Mouse (Mus musculus) erythroblast, adult 5-6 weeks (primary cell): ENCODE data around the gene Cd274. TPM values are rescaled to one million over a fixed set of nuclear protein-coding genes. Genes with fewer than 3 reads are reported as not detected.
"Not testable (repeated sequence)": the region's sequence is repeated elsewhere in the genome, so short reads cannot be mapped to it uniquely, and the experiment has no call there.

Experiments
- ATAC-seq: replicated peaks from 2 replicates; pipeline ENCODE4 v1.8.0; 2016; ENCODE audit warnings: moderate number of reproducible peaks, mild to moderate bottlenecking, moderate TSS enrichment, inconsistent platforms; ENCODE audit not compliant: poor library complexity, low FRiP score, severe bottlenecking
- total RNA-seq, 2 experiments: library from RNA; stranded (forward) in 1 of 2; stranded (reverse) in 1 of 2; fragments of 150-400 nt in 1 of 2; fragments of 200-764, 138-1000 nt in 1 of 2; gene quantifications; 2 replicates each; pipeline versions ENCODE4 v1.2.3 to v1.2.4; 2015 to 2017; ENCODE audit warnings: low replicate concordance in 2 of 2

Gene Cd274
- total RNA-seq, 2 experiments from 2014 or later: 0.58 to 4.6 TPM

DNA sequence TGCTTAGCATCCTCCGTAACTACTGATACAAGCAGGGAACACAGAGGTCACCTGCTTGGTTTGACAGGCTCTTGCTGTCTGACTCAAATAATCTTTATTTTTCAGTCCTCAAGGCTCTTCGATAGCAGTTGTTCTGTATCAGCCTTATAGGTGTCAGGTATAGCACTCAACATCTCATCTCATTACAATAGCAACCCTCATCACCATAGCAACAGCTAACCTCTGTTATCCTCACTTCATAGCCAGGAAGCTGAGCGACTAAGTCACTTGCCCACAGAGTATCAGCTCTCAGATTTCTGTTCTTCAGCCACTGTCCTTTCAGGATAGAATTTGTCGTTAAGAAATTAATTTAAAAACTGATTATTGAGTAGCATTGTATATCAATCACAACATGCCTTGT is 18.6 kb downstream of the Cd274 start:
- no peak for ATAC-seq

DNA sequence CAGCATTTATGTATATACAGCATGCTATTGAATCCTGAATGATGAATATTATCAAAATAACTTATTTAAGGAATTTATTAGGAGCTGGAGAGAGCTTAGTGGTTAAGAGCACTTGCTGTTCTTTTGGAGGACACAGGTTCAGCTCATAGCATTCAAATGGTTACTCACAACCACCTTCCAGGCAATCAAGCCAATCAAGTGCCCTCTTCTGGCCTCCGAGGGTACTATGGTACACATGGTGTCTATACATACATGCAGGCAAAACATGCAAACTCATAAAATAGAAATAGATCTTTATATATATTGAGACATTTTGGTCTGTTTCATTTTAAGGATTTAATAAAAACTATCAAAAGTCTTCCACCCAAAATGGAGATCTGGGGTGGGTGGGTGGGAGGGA is 21.6 kb downstream of the Cd274 start:
- ATAC-seq: no peak

DNA sequence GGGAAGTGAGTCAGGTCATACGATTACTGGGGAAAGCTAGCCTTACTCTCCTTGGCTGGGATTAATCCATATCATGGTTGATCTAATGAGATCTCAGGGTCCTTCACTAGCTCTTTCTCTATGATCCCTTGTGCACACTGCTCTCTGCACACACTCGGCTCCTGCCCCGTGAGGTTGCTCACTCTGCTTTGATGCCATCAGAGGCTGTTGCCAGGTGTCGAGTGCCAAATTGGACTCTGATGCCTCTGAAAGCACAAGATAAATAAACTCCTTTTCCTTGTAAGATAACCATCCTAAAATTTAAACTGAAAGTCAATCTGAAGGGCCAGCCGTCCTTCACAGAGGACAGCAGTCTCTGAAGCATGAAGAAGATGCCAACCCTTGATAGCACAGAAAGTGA is 23.2 kb downstream of the Cd274 start:
- no peak for ATAC-seq

DNA sequence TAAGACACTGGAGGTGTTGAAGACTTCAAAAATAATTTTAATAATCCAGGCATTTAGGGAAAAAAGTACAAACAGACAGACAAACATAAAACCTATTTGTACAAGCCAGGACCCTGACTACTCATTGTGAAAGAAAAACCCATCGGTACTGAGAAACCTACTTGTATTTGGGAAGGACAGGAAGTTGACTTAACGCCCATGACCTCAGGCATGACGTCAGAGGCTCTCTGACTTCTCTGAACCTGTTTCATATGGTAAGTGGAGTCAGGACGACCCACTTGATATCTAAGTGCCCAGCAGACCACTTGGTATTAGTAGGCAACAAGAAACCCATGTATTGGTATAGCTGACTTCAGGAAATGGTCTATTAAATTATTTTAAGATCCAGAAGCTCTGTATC is 24.0 kb downstream of the Cd274 start:
- no peak for ATAC-seq

DNA sequence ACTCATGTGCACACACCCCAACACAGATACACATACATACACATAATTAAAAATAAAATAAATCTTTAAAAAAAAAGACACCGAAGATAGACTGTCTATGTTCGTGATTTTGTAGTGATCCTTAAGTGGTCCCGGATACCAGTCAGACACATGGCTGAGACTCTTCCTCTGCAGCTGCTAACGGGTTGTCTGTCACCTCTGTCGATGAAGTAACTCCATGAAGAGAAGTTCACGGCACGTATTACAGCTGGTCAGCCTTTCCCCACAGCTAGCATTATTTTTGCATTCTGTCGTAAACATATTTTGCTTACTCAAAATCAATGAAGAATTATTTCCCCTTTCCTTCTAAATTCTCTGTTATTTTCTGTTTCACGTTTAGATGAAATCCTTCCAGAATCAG is 26.1 kb downstream of the Cd274 start:
- no peak for ATAC-seq

DNA sequence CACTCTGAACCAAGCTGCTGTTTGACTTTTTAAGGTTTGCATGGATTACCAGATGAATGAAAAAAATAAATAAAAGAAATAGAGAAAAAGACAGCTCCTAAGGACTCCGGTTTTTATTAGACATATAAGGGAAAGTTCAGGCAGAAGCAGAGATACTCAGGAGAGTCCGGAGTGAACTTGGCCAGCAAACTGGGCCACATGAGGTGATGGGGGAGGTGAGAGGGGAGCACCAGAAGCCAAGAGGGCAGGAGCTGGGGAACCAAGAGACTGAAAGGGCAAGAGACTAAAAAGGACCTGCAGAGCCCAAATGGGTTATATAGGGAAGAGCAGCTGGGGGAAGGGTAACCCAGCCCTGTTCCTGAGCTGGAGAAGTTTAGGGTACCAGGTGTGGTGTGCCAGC is 27.5 kb downstream of the Cd274 start:
- ATAC-seq: no peak

DNA sequence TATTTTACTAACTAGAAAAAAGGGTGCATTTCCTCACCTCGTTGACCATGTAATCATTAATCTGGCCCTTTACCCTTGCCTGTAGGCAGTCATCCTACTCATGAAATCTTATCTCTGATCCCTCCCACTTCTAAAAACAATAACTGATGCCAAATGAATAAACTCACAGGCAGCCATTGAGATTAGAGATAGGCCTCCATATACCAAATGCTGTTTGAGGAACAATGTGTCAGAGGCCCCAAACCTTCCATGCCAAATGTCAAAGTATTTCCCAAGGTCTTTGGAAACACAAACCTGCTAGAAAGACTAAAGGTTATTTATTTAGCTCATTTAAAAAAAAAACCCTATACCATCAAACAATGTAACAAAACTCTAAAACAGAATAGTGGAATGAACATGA is 29.1 kb downstream of the Cd274 start:
- ATAC-seq: no peak

DNA sequence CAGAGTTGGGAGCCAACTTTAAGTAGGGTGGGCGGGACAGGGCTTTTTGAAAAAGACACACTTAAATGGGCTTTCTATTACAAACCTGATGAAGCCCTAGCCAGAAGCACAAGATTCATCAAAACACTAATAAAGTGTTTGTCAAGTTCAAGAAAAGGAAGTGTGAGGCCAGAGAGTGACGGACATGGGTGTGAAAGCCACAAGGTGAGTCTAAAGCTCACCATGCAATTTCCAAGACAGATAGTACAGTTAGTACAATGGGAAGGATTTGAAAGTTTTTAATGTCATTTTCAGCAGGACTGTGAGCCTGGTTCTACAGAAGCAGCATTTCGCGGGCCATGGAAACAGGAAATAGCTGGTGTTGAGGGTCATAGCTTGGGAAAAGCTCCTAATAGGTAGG is 32.5 kb downstream of the Cd274 start:
- no peak for ATAC-seq

DNA sequence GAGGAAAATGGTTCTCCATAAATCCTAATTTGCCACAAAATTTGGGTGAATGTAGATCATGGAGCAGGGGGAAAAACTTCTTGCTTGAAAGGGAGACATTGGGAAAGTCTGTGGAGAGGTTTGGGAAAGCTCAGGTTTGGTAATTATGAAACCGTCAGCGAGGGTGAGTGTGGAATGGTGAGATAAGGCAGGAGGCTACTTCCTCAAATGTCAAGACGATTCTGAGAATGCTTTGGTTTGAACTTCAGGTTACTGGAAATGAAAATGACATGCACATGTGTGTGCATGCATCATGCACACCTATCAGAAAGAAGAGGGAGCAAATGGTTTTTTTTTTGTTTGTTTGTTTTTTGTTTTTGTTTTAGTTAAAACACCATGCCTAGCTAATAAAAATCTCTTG is 33.2 kb downstream of the Cd274 start:
- no peak for ATAC-seq

DNA sequence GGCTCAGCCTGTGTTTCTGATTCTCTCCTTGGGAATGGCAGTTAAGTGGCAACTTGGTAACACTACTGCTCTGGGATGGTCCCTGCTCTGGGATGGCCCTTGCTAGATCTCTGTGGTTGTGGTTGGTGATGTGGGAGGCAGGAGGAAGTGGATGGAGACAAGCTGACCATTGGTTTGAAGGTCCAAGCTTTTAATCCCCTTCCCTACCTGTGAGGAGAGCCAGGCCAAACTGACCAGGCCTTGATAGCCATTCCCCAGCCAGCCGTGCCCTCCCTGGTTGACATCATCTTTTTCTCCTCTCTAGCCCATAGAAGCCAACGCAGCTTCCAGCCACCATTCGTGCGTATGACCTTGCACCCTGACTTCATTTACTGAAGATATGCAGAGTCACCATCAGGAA is 35.4 kb downstream of the Cd274 start:
- no peak for ATAC-seq

DNA sequence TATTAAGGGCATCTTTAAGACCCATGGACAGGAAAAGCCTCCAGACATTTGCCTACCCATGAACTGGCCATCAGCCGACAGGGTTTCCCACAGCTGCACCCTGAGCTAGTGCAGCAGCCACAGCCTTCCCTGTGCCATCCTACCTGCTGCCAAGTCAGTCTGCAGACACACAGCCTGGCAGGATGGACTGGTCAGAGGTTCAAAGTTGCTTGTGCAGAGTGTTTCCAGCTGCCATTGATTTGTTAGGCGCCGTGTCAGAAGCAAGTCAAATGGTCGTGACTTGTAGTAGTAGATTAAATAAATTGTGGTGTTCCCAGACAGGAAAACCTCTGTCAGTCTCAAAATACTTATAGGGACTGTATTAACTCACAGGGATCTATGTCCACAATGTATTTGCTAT is 36.0 kb downstream of the Cd274 start:
- ATAC-seq: no peak

DNA sequence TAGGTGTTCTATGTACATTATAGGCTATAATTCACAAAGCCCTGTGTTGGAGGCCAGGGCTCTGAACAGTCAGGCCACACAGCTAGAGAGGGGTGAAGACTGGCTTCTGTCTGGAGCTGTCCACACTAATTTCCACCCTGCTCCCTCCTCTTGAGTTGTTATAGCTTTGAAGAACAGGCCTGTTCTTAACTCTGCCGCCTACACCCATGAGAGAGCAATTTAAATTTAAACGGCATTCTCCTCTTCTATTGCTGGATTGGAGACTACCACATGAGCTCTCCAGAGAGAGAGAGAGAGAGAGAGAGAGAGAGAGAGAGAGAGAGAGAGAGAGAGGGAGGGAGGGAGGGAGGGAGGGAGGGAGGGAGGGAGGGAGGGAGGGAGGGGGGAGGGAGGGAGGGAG is 38.1 kb downstream of the Cd274 start:
- ATAC-seq: no peak

DNA sequence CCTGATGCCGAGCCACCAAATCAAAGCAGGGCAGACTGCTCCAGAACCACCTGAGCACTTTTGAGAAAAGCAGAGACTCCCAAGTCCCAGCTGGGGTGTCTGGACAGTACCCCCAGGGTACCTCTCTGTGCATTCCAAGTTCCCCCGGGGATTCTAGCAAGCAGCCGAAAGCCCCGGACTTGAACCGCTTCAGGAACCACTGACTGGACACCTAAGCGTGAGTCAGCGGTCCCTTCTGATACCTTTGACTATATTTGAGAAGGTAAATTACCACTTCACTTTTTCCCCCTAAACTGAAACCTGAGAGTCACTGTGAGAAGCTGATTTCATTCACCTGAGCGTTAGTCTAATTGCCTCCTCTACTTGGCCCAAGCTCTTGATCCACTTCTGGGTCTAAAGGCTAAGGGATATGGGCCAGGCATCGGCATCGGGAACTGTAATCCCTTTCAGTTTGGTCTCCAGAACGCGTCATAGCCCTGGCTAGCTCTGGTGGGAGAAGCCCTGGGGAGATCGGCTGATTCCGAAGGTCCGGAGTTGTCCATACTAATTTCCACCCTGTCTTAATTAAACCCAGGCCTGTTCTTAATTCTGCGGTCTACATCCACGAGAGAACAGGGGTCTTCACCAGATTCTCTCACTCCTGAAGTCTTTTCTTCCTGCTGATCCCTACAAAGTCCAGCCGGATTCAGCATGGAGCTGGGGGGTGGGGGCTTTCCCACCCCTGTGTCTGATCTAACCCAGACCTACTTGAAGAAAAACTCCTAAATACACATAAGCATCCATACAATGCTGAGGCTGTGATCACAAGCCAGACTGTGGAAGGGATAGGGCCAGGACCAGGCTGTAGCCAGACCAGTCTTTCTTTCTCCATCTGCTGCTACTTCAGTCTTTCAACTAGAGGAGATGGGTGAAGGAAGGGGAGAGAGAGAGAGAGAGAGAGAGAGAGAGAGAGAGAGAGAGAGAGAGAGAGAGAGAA is 39.1 kb downstream of the Cd274 start:
- ATAC-seq: no peak

DNA sequence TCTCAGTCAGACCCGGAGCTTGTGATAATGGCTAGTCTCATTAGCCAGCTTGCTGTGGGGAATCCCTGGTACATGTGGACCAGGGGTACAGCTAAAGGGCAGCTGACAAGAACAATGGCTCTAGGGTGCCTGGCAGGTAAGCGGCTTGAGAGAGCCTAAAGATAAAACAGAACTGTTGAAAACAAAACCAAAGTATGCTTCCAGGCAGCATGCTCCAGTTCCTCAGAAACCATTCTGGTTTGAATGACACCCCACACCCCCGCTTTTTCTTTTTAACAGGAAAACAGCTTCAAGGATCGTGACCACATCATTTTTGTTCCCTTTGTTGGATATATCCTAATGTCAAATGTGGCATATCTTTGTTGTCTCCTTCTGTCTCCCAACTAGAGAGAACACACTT is 43.4 kb downstream of the Cd274 start, which contains the start of gene Pdcd1lg2:
Gene Pdcd1lg2 (plus strand): TSS at position 301 of the 400 bp plus-strand sequence.
- ATAC-seq: no peak

DNA sequence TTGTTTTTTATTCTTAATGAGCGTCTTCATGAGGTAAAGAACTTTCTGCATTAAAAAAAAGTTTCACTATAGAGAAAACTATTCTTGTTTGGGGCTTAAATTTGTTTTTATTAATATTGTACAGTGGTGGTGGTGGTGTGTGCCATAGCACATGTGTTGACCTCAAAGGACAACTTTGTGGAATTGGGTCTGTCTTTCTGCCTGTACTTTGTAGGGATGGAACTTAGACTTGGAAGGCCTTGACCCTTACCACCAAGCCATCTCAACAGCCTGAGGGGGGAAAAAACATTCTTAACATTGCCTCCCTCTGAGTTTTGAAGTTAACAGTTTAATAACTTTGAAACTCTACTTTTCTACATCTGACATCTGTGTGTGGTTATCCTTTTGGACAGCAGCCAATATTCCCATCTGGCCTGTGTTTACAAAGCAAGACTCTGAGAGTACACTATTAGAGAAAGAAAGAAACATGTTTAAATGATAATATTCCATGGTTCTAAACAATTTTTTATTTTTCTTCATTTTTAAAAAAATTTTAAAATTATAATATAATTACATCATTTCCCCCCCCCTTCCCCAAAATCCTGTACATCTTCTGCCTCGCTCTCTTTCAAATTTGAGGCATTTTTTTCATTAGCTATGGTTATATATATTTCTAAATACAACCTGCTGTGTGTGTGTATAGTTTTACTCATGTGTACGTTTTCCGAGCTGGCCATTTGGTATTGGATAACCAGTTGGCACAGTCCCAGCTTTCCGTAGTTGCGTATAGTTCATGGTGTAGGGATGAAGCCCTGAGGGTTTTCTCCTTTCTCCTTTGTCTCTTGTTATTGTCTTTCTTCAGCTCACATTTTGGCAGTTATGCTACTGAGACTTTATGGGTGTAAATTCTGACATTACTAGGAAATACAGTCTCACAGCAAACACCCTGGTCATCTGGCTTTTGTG is 45.5 kb downstream of the Cd274 start:
- ATAC-seq: no peak

DNA sequence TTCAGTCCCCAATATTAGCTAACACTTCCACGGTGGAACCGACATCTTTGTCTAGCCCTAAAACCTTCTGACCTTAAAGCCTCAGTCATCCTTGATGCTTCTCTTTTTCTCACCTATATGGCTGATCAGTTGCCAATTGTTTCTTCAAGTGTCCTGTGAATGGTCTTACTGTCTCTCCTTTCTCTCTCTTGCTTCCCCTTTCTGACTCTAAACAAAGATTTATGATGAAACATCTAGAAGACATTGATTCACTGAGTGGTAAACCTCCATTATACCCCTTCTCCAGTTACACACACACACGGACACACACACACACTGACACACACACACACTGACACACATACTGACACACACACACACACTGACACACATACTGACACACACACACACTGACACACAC is 47.3 kb downstream of the Cd274 start:
- no peak for ATAC-seq

DNA sequence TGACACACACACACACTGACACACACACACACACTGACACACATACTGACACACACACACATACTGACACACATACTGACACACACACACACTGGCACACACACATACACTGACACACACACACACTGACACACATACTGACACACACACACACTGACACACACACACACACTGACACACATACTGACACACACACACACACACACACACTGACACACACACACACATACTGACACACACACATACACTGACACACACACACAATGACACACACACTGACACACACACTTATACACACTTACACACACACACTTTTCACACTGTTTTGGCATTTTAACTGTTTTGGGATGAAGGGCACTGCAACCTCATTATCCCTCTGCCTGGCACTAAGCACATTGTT is 47.7 kb downstream of the Cd274 start:
- ATAC-seq: not testable (repeated sequence)

DNA sequence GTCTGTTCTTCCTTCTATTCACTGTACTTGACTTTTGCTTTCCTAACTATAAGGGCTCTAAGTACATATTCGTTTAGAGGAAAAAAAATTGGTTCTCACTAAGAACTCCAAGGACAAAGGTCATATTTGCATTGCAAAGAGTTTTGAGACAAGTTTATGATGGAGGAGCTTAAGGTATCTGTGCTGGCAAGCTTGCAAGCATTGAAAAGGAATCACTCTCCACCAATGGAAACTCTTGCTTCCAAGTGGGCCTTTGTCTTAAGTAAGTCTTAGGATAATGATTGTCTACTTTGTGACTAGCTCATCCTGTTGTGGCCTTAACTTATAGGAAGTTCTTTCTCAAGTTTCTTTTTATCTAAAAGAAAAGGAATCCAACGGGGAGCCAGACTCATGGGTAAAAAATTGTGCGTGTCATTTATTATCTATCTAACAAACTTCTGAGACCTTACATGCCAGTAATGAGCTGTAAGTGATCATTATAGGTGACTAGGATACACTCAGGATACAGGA is 49.2 kb downstream of the Cd274 start:
- ATAC-seq: no peak

DNA sequence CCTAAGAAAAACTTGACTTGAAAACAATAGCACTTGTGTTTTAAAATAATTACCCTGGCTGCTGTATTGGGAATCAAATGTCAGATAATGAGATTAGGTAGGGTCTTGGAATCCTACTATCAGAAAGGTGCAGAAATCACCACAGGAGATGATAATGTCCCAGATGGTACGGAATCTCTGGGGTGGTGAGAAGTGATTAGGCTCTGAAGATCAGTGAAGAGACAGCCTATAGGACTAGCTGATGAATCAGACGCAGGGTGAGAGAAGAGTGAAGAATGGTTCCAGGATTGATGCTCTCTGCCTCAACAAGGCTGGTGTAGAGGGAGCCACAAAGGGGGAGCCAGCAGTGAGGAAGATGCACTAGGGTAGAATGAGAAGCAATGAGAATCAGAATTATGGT is 49.9 kb downstream of the Cd274 start:
- ATAC-seq: no peak

DNA sequence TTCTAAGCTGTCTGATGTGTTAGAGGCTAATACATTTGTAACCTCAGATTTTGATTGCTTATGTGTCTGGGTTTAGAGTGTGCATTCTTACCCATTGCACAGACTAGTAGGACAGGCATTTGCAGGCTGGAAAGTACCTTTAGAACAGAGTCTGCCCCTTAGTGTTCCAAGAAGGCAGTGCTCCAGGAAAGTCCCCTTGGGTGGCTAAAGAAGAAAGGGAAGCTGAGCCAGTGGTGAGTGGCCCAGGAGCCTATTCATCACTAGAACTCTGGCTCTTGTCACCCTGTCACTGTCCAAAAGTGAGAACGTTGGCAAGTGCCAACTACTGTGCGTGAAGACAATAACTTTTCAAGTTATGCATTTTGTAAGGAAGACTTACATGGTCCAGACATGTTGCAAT is 50.6 kb downstream of the Cd274 start:
- ATAC-seq: no peak
